Comparison of ENCODE assay signal across 8 mouse cellular contexts in genomic region chr11:106366316-106366715, GRCm38 (mm10). TPM values are rescaled to one million over a fixed set of nuclear protein-coding genes. Genes with fewer than 3 reads are reported as not detected.
DNase-seq lines count a peak whose midpoint lies in the region; ATAC-seq and TF ChIP-seq lines count a peak whose summit lies in the region.

No protein-coding gene starts in this region.

- no peak overlapping the region for H3K9ac ChIP-seq in CH12.LX (ENCODE audit: insufficient read depth, low read depth)
- peak overlapping the region; percentile 39; the same call in 1 of the 2 replicates for H3K9ac ChIP-seq in heart, adult 2 months (ENCODE audit: low read depth, low read length)
- H3K9ac ChIP-seq in lung, embryonic 15.5 days = no peak overlapping the region

- no peaks in the 10 kb centered on the region for H3K36me3 ChIP-seq in CH12.LX (replicated peaks in 1 of 2; ENCODE audit: control insufficient read depth in 1 of 2, insufficient read depth in 1 of 2, low read length in 1 of 2)
- no peaks in the 10 kb centered on the region for H3K36me3 ChIP-seq in heart, adult 2 months (ENCODE audit: control insufficient read depth, insufficient read depth, low read length)
- no peaks in the 10 kb centered on the region for H3K36me3 ChIP-seq in lung, embryonic 15.5 days

- peaks cover 0 to 8% of the 10 kb centered on the region in 2 experiments; a peak in 2 of 4 replicates for H3K4me1 ChIP-seq in CH12.LX (ENCODE audit: control insufficient read depth in 1 of 2, insufficient read depth in 2 of 2)
- peaks cover 1% of the 10 kb centered on the region for H3K4me1 ChIP-seq in heart, adult 2 months (ENCODE audit: control insufficient read depth, insufficient read depth, low read length)
- H3K4me1 ChIP-seq in lung, embryonic 15.5 days = peaks cover 24% of the 10 kb centered on the region

- peak; percentile 93 for TF ChIP-seq RAD21 in CH12.LX (IDR thresholded peaks at IDR 0.05; ENCODE audit: low read depth, low read length)

- no peak overlapping the region for H3K27ac ChIP-seq in CH12.LX (ENCODE audit: insufficient read depth, low read depth)
- no peak overlapping the region for H3K27ac ChIP-seq in heart, adult 2 months
- H3K27ac ChIP-seq in lung, embryonic 15.5 days = no peak overlapping the region

- no peak for TF ChIP-seq EP300 in CH12.LX (IDR thresholded peaks at IDR 0.05; ENCODE audit: low read length)
- TF ChIP-seq EP300 in heart, adult 2 months (IDR thresholded peaks at IDR 0.05; ENCODE audit: insufficient read depth, low read depth, low read length) = peak; percentile 82; the same call in 1 of the 2 replicates

- 0 out of 2 replicates have a peak, but pooled peaks have one; percentile 36 for ATAC-seq in lung, embryonic 15.5 days (ENCODE audit: borderline replicate concordance, extremely low read depth, low FRiP score, low TSS enrichment)

- no peak overlapping the region for H3K4me2 ChIP-seq in CH12.LX (ENCODE audit: insufficient read depth, low read depth, poor library complexity, severe bottlenecking)
- no peak overlapping the region for H3K4me2 ChIP-seq in lung, embryonic 15.5 days

- peaks cover 10% of the 10 kb centered on the region for H3K9me3 ChIP-seq in CH12.LX (replicated peaks; ENCODE audit: low read length)
- H3K9me3 ChIP-seq in lung, embryonic 15.5 days = no peaks in the 10 kb centered on the region

- TF ChIP-seq CTCF in CH12.LX (conservative IDR thresholded peaks at IDR 0.05 in 1 of 2, IDR thresholded peaks at IDR 0.05 in 1 of 2; ENCODE audit: low read depth in 2 of 2, low read length in 2 of 2) = peak; percentile 98
- peak; percentile 95 for TF ChIP-seq CTCF in heart, adult 2 months (IDR thresholded peaks at IDR 0.05)

- H3K4me3 ChIP-seq in CH12.LX (replicated peaks in 1 of 3; ENCODE audit: low read depth in 2 of 3, low read length in 2 of 3, poor library complexity in 1 of 3) = no peak overlapping the region
- H3K4me3 ChIP-seq in heart, adult 2 months = no peak overlapping the region
- no peak overlapping the region for H3K4me3 ChIP-seq in lung, embryonic 15.5 days

- peaks cover 8% of the 10 kb centered on the region for H3K27me3 ChIP-seq in CH12.LX (replicated peaks)
- no peaks in the 10 kb centered on the region for H3K27me3 ChIP-seq in heart, adult 2 months (ENCODE audit: control insufficient read depth, insufficient read depth, low read length)
- H3K27me3 ChIP-seq in lung, embryonic 15.5 days = no peaks in the 10 kb centered on the region

- intact Hi-C loops in heart, adult 2 months (cut with DNase I) = loop anchor here (2.0 kb wide), 2 partner anchors 26 to 64 kb away; no protein-coding TSS in a partner anchor

- dilution Hi-C loops in CH12.LX (cut with MboI; ENCODE audit: extremely low pct_ligation_motif_present, extremely low pct_unique_long_range_greater_than_20kb, low sequenced_read_pairs) = no loop called here

- no peak for TF ChIP-seq POLR2A in CH12.LX (IDR thresholded peaks at IDR 0.05; ENCODE audit: low read depth, low read length)
- no peak for TF ChIP-seq POLR2A in heart, adult 2 months (IDR thresholded peaks at IDR 0.05; ENCODE audit: insufficient read depth, low read depth, low read length)

- DNase-seq in CH12.LX (ENCODE audit: extremely low read depth) = peak; percentile 85
- peak; percentile 47 for DNase-seq in adrenal gland, adult 8-10 months
- peak; percentile 82 for DNase-seq in embryo, embryonic 9.5 days (ENCODE audit: extremely low spot score)
- DNase-seq in heart, adult 2 months = peak; percentile 67 to 84
- peak; percentile 73 to 86 for DNase-seq in layer of hippocampus, adult 18-20 months (ENCODE audit: low spot score in 2 of 2)
- DNase-seq in right cerebral cortex, adult 18-20 months = peak; percentile 58
- DNase-seq in urinary bladder, adult 18-20 months (ENCODE audit: low spot score in 2 of 2) = peak; percentile 24 to 60

- in situ Hi-C loops in CH12.LX (cut with MboI; ENCODE audit: low pct_ligation_motif_present, low pct_unique_long_range_greater_than_20kb, low sequenced_read_pairs) = no loop called here

- H3K79me2 ChIP-seq in CH12.LX (replicated peaks; ENCODE audit: control insufficient read depth, extremely low read depth, insufficient read depth, poor library complexity, severe bottlenecking) = no peaks in the 10 kb centered on the region
- no peaks in the 10 kb centered on the region for H3K79me2 ChIP-seq in heart, adult 2 months (replicated peaks; ENCODE audit: control insufficient read depth, insufficient read depth, low read length)

- 4% methylated on average over 3 of the region's 3 CpGs for WGBS in heart, adult 2 months
- WGBS in lung, embryonic 15.5 days = 8% methylated on average over 3 of the region's 3 CpGs

TF ChIP-seq in CH12.LX, 34 proteins besides CTCF, POLR2A, EP300 and RAD21 (continues in another document):
- TF ChIP-seq HCFC1 (IDR thresholded peaks at IDR 0.05; ENCODE audit: low read depth, low read length) (no peak; the same call in 1 of the 2 replicates), ZKSCAN1 (IDR thresholded peaks at IDR 0.05; ENCODE audit: borderline replicate concordance, low read depth, low read length) (no peak), SIN3A (IDR thresholded peaks at IDR 0.05; ENCODE audit: low read length) (peak; percentile 62; the same call in 1 of the 2 replicates), SMC3 (IDR thresholded peaks at IDR 0.05; ENCODE audit: low read depth, low read length) (peak; percentile 89), CHD1 (IDR thresholded peaks at IDR 0.05; ENCODE audit: low read depth, low read length) (no peak), MAX (IDR thresholded peaks at IDR 0.05; ENCODE audit: low read length) (peak; percentile 60; the same call in 1 of the 2 replicates), IRF4 (IDR thresholded peaks at IDR 0.05; ENCODE audit: low read depth, low read length) (peak; percentile 72; the same call in 1 of the 2 replicates), TCF12 (IDR thresholded peaks at IDR 0.05; ENCODE audit: low read depth, low read length) (peak; percentile 49; the same call in 1 of the 2 replicates), KAT2A (IDR thresholded peaks at IDR 0.05; ENCODE audit: insufficient replicate concordance, low read length) (0 out of 2 replicates have a peak, but pooled peaks have one; percentile 22), MXI1 (IDR thresholded peaks at IDR 0.05; ENCODE audit: low read depth, low read length) (no peak; the same call in 1 of the 2 replicates), POLR2AphosphoS2 (IDR thresholded peaks at IDR 0.05; ENCODE audit: low read depth, low read length) (no peak), ZC3H11A (IDR thresholded peaks at IDR 0.05; ENCODE audit: low read depth, low read length) (peak; percentile 71), ZMIZ1 (IDR thresholded peaks at IDR 0.05; ENCODE audit: low read depth, low read length) (no peak), JUN (IDR thresholded peaks at IDR 0.05; ENCODE audit: insufficient read depth, low read depth, low read length) (no peak), USF2 (conservative IDR thresholded peaks at IDR 0.05; ENCODE audit: low read depth, low read length) (no peak; the same call in 1 of the 2 replicates), USF1 (IDR thresholded peaks at IDR 0.05; ENCODE audit: low read depth, low read length) (no peak), CHD2 (IDR thresholded peaks at IDR 0.05; ENCODE audit: low read length) (peak; percentile 67), MYC (IDR thresholded peaks at IDR 0.05; ENCODE audit: low read depth, low read length) (peak; percentile 49; the same call in 1 of the 2 replicates), RCOR1 (conservative IDR thresholded peaks at IDR 0.05; ENCODE audit: low read depth, low read length) (no peak), BHLHE40 (IDR thresholded peaks at IDR 0.05; ENCODE audit: low read depth, low read length) (peak; percentile 44; the same call in 1 of the 2 replicates), NELFE (IDR thresholded peaks at IDR 0.05; ENCODE audit: low read depth, low read length) (peak; percentile 65; the same call in 1 of the 2 replicates)

RNA-seq across cellular contexts. Expression of gene Prr29, which starts 1.0 kb away (rescaled TPM):
- total RNA-seq in CH12.LX (2012; rRNA removed) = 0.17 TPM in 1 of 2 replicates, not detected in the other
- total RNA-seq in CH12.LX (2014; rRNA removed) = not detected in 2 replicates
- polyA plus RNA-seq in CH12.LX (2012; ENCODE audit: insufficient read length, low read depth) = 0.21 TPM in 1 of 2 replicates, not detected in the other
- under 1 TPM in 1 of 4 experiments, not detected in 3; 0.65 TPM for total RNA-seq in adrenal gland, adult 8-10 months (2022)
- total RNA-seq in heart, adult 2 months (2021) = under 1 TPM; 0.37 to 0.48 TPM
- polyA plus RNA-seq in heart, adult 2 months (2012; rRNA removed) = 7.9 and 10.4 TPM in 2 replicates
- not detected for total RNA-seq in layer of hippocampus, adult 18-20 months (2021)
- 0.93 and 1.1 TPM in 2 replicates for polyA plus RNA-seq in lung, embryonic 15.5 days (2015; fragmentation: Nextera tagmentation; extraction: Ambion mirVana)

RNA-seq across cellular contexts. Expression of gene Scn4a, which starts 13.2 kb away (rescaled TPM):
- 0.50 and 0.64 TPM in 2 replicates for total RNA-seq in CH12.LX (2012; rRNA removed)
- total RNA-seq in CH12.LX (2014; rRNA removed) = 0.55 and 0.57 TPM in 2 replicates
- 0.97 and 1.00 TPM in 2 replicates for polyA plus RNA-seq in CH12.LX (2012; ENCODE audit: insufficient read length, low read depth)
- total RNA-seq in adrenal gland, adult 8-10 months (2022) = under 1 TPM in 3 of 4 experiments, not detected in 1; 0.06 to 0.43 (median 0.07) TPM
- 10 to 100 TPM; 22.1 to 22.8 TPM for total RNA-seq in heart, adult 2 months (2021)
- 11.9 and 20.7 TPM in 2 replicates for polyA plus RNA-seq in heart, adult 2 months (2012; rRNA removed)
- under 1 TPM in 1 of 2 experiments, not detected in 1; 0.05 TPM for total RNA-seq in layer of hippocampus, adult 18-20 months (2021)
- 0.06 and 0.16 TPM in 2 replicates for polyA plus RNA-seq in lung, embryonic 15.5 days (2015; fragmentation: Nextera tagmentation; extraction: Ambion mirVana)

RNA-seq across cellular contexts. Expression of gene Icam2, which starts 21.6 kb away (rescaled TPM):
- total RNA-seq in CH12.LX (2012; rRNA removed) (15.3 and 27.3 TPM in 2 replicates), CH12.LX (2014; rRNA removed) (40.1 and 44.3 TPM in 2 replicates)
- 23.7 and 26.7 TPM in 2 replicates for polyA plus RNA-seq in CH12.LX (2012; ENCODE audit: insufficient read length, low read depth)
- total RNA-seq in adrenal gland, adult 8-10 months (2022) = 10 to 100 TPM; 10.0 to 15.8 (median 13.6) TPM
- 10 to 100 TPM; 22.0 to 22.4 TPM for total RNA-seq in heart, adult 2 months (2021)
- polyA plus RNA-seq in heart, adult 2 months (2012; rRNA removed) = 46.8 and 60.4 TPM in 2 replicates
- total RNA-seq in layer of hippocampus, adult 18-20 months (2021) = 1 to 10 TPM; 2.4 to 3.1 TPM
- 93.5 and 99.2 TPM in 2 replicates for polyA plus RNA-seq in lung, embryonic 15.5 days (2015; fragmentation: Nextera tagmentation; extraction: Ambion mirVana)

RNA-seq across cellular contexts. Expression of gene Cd79b, which starts 51.8 kb away (rescaled TPM):
- 503 and 527 TPM in 2 replicates for total RNA-seq in CH12.LX (2012; rRNA removed)
- 636 and 689 TPM in 2 replicates for total RNA-seq in CH12.LX (2014; rRNA removed)
- polyA plus RNA-seq in CH12.LX (2012; ENCODE audit: insufficient read length, low read depth) = 678 and 741 TPM in 2 replicates
- 1 to 10 TPM; 1.2 to 2.3 (median 1.6) TPM for total RNA-seq in adrenal gland, adult 8-10 months (2022)
- 1 to 10 TPM; 1.7 to 3.0 TPM for total RNA-seq in heart, adult 2 months (2021)
- 3.4 and 10.1 TPM in 2 replicates for polyA plus RNA-seq in heart, adult 2 months (2012; rRNA removed)
- total RNA-seq in layer of hippocampus, adult 18-20 months (2021) = not detected
- polyA plus RNA-seq in lung, embryonic 15.5 days (2015; fragmentation: Nextera tagmentation; extraction: Ambion mirVana) = 4.2 TPM in 2 replicates

Comparison
In these comparisons a context has a peak if more than half of its experiments do, and no peak if none do; other contexts are left out.
1. RNA of gene Scn4a, which starts 13.2 kb away (total RNA-seq): 22.1 to 22.8 TPM in heart, adult 2 months; 0.50 to 0.64 TPM in CH12.LX, 0.06 to 0.43 TPM in adrenal gland, adult 8-10 months and 0.05 TPM in layer of hippocampus, adult 18-20 months; every median in the first group is over 10 times any median in the second.
2. Peak in every context shown above with its lines, with median percentiles within 50 percentile points of each other: DNase-seq.